Mouse (Mus musculus) thymus, postnatal 4 days (tissue): ENCODE data around the gene Cep95.
"Not testable (repeated sequence)": the region's sequence is repeated elsewhere in the genome, so short reads cannot be mapped to it uniquely, and the experiment has no call there.

Experiments used
- DNase-seq: peaks from one replicate; pipeline ENCODE4 v3.0.0; 2021

Gene Cep95

DNA sequence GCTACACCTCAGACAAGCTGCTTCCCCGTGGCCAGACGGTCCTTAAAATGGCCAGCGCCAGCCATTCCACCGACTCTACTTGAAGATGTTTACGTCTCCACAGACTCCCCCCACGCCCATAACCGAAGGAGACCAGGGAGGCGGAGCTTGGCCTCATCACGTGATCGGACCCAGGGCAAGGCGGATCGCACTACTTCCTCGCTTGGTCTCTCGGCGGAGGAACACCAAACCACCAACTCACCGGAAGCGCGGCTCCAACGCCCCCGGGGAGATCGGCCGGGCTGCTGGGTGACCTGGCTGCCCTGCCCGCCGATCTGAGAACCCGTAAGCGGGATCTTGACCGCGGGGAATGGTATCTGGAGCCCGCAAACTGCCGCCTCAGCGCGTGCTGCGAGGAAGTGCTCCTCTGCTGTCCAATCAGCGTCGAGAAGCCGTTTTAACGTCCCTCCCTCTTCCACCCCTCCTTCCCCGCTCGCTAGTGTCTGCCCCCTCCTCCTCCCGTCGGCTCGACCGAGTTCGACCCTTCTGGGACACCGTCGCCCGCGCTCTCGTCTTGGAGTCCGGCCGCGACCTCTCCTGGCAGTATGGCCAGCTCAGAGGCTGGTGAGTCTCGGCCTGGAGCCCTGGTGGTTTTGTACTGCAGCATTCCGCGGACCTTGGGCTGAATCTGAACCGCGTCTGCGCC, at the start of gene Cep95, which contains the start of gene Ddx5:
TSS of gene Cep95 (plus strand) at position 478 of the 685 bp plus-strand sequence.
TSS of gene Ddx5 (minus strand) at position 411 of the 685 bp plus-strand sequence.
- peak; percentile 99 for DNase-seq

GRCm38 (mm10) chr11:106740724-106741123, 48.3 kb upstream of the Cep95 start:
- not testable (repeated sequence) for DNase-seq

GRCm38 (mm10) chr11:106741232-106741631, 47.8 kb upstream of the Cep95 start:
- DNase-seq = no peak

- no peak for DNase-seq
These were observed 47.2 kb upstream of the Cep95 start for GRCm38 (mm10) chr11:106741826-106742225.

DNA sequence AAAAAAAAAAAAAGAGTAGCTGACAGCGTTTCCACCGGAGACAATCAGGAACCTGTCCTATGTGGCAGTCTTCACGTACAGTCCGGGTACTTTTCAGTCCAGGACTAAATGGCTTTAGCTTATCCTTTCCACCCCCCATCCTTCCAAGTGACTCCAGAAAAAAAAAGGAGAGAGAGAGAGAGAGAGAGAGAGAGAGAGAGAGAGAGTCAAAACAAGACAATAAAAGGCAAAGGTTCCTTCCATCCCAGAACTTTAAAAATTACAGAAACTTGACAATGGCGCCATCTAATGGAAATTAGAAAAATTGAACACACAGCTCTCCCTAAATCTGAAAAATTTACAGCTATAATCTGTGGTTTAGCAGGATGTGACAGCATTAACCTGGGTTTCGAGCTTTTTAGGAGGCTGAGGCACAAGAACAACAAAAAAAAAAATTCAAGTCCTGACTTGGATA, 46.6 kb upstream of the Cep95 start:
- no peak for DNase-seq

GRCm38 (mm10) chr11:106744949-106745348, 44.1 kb upstream of the Cep95 start:
- no peak for DNase-seq

- not testable (repeated sequence) for DNase-seq
These were observed 39.4 kb upstream of the Cep95 start for GRCm38 (mm10) chr11:106749557-106750120.

DNA sequence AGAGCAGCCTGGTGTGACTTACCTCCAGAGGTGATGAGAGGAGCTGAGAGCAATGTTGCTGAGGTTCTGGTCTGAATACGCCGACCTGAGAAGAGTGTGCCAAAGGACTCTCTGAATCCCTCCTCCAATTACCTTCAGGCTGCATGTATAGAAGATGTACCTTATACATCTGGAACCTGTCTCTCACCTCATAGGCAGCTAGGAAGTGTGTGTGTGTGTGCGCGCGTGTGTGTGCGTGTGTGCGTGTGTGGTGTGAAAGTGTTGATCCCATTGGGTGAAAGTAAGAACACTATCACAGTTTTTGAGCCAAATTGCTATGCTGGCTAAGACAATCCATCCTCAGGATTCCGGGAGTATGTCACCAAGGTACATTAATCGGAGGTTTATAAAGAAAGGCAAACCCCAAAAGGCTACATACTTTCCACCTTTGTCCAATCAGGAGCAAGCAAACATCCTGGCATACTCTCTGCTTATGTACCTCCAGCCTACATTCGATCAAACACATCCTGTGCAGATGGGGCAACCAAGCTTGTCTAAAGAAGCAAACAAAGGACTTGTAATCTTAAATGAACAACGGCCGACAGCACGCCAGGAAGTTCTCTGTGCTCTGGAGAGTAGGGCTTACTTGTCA, 38.8 kb upstream of the Cep95 start, which contains the start of gene Pecam1:
TSS of gene Pecam1 (minus strand) at position 508 of the 631 bp plus-strand sequence.
- peak; percentile 65 for DNase-seq

- DNase-seq = peak; percentile 45
These were observed 37.7 kb upstream of the Cep95 start, which contains the start of gene Milr1 for GRCm38 (mm10) chr11:106751039-106752018. TSS of gene Milr1 (plus strand) at chr11:106751226.

- peak; percentile 63 for DNase-seq
These were observed 36.9 kb upstream of the Cep95 start for GRCm38 (mm10) chr11:106752103-106752502.

DNA sequence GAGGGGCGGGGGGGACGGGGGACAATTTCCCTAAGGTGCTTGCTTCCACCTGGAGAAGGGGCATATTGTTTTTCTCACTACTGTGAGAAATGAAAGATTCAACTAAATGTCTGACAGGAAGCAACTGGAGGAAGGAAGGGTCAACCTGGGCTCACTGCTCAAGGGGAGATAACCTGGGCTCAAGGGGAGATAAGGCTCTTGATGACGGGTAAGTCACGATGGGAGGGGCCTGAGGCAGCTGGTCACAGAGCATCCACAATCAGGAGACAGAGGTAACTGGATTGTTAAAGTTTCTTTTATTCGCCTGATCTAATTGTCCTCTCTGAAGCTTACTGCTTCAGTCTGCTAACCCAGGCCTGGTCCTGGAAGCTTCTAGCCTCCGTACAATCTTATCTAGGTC, 35.7 kb upstream of the Cep95 start:
- DNase-seq = no peak

DNA sequence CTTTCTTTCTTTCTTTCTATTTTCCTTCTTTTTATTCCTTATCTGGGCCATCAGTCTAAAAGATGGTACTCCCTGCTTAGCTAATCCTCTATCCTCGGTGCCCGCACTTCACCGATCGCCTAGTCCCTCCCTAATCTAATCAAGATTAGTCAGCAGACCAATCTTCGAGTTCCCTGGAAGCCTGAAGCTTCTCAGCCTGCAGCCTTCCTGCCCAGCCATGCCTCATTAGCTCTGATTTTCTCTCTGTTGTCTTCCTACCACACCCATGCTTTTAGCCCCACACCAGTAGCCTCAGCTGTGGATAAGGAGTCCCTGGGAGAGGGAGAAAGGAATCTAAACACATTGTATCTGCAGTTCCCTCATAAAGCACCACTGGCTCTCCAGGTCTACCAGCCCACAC, 33.5 kb upstream of the Cep95 start:
- DNase-seq = no peak

GRCm38 (mm10) chr11:106759028-106759427, 30.0 kb upstream of the Cep95 start:
- DNase-seq = no peak

DNA sequence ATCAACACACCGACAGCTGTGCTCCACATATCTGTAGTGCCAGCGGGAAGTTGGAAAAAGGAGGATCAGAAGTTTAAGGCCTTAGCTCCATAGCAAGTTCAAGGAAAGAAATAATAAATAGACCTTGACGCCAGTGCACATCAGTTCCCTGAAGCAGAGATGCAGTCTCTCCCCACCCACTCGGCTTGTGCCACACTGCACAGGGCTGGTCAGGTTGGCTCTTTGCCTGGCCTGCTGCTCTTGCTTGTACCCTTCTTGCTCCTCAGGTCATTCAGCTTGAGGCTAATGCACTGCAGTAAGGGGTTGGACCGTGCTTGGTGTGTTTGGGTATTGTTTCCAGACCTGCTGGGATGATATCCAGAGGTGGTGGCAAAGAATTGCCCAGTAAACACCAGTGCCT, 28.5 kb upstream of the Cep95 start:
- no peak for DNase-seq

- DNase-seq = peak; percentile 58
These were observed 26.8 kb upstream of the Cep95 start for GRCm38 (mm10) chr11:106762139-106762799.

DNA sequence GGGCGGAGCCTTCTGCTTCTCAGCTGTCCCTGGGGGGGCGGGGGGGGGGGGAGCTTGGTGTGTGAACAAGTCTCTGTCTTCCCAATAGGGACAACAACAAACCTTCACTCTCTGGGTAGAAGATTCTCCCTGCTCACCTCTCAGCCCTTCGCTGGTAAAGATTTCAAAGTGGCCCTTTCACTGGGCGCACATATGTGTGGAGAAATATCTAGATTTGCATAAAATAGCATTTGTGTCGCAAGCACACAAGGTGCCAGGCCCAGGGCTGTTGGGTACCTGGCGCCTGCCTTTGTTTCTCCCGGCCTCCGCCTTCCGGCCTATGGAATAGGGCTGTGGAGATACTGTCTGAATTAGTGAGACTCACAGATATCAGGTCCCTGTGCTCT, 26.3 kb upstream of the Cep95 start:
- DNase-seq = no peak

DNA sequence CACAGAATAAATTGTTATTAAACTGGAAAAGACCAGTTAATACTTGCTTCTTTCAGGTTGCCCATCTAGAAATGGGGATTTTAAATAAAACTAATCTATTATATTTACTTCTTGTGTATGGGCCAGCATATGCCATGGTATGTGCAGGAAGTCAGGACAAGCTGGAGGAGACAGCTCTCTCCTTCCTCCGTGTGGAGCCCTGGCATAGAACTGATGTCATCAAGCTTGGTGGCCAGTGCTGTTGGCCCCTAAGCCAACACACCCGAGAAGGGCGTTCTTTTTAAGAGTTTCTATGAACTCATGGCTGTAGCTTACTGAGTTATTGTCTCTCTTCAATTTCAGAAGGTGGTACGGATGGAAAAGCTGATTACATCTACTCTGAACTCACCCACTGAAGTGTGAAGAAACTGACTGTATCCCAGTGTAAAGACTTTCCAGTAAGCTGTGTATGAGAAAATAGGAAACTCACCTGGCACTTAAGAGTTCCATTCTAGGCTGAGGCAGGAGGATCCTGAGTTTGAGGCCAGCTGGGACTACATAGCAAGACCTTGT, 22.4 kb upstream of the Cep95 start:
- DNase-seq = no peak

DNA sequence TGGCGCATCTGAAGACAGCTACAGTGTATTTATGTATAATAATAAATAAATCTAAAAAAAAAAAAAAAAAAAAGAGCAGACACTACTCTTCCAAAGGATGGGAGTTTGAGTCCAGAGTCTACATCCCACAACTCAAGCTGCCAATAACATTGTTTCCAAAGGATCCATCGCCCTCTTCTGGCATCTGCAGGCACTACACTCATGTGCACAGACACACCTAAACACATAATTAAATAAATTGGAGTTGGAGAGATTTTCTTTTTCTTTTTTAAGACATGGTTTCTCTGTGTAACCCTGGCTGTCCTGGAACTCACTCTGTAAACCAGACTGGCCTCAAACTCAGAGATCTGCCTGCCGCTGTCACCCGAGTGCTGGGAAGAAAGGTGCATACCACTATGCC, 21.5 kb upstream of the Cep95 start:
- no peak for DNase-seq

DNA sequence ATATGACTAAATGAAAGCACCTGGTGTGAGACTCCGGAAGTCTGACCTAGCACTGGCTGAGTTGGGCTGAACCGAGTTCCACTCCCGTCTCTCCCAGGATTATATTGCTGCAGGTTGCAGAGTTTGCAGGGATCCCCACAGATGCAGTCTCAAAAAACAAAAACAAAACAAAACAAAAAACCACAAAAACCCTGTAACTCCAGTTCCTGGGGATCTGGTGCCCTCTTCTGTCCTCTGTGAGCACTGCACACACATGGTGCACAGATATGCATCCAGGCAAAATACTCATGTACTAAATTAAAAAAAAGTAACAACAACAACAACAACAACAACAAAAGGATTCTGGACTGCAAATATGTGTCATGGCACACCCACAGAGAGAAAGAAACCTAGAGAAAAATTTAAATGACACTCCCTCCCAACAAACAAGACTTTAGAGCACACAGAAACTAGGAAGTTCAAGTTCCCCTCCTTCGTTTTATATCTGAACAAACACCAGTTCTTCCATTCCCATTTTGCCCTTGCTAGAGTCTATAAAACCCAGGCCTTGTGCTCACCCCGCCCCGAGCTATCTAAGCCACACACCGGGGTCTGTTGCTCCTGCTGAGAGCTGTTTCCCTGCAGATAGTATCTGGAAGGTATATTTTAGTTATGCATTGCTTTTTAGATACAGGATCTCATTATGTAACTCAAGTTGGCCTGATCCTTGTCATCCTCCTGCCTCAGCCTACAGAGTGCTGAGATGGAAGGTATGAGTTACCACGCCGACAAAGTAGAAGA, 18.7 kb upstream of the Cep95 start:
- peak; percentile 83 for DNase-seq

DNA sequence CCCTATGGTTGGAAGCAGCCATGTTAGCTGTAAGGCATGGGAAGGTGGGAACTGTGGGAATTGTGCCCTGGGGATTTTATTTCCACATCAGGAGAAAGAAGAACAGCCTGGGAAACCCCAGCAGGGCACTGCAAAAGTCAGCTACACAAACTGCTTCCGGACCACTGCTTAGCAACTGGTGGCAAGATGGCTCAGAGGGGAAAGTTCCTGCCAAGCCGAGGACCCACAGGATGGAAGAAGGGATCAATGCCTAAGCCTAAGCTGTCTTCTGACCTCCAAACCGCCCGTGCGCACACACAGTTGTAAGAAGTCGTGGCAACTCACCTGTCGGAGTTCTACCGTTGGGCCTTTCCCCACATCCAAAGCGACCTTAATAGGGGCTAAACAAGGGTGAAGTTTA, 16.0 kb upstream of the Cep95 start:
- no peak for DNase-seq

- no peak for DNase-seq
These were observed 12.1 kb upstream of the Cep95 start for GRCm38 (mm10) chr11:106776960-106777359.
